Mouse (Mus musculus) mesoderm, embryonic 11.5 days (tissue): ENCODE data around the gene Exosc6.
"Not testable (repeated sequence)": the region's sequence is repeated elsewhere in the genome, so short reads cannot be mapped to it uniquely, and the experiment has no call there.

Source experiments
- DNase-seq: peaks from one replicate; pipeline ENCODE4 v3.0.0-alpha.2; 2012; ENCODE audit warnings: low read depth, low spot score

The Exosc6 gene

DNA sequence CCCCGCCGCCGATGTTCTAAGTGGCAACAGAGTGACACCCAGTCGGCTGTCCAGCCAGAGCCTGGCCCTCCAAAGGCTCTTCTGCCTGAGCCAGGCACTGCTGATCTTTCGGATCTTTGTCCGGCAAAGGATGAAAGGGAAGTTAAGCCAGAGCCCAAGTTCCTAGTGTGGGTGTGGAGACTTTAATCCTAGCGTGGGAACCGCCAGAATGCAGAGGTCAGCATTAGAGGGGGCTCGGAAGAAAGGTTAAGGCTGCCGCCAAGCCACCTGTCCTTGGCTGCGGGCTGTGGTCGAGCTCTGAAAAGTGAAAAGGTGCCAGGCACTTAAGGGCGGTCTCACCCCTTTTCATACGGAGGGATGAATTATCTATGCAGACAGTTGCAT is 5.5 kb downstream of the Exosc6 start:
- DNase-seq: no peak

DNA sequence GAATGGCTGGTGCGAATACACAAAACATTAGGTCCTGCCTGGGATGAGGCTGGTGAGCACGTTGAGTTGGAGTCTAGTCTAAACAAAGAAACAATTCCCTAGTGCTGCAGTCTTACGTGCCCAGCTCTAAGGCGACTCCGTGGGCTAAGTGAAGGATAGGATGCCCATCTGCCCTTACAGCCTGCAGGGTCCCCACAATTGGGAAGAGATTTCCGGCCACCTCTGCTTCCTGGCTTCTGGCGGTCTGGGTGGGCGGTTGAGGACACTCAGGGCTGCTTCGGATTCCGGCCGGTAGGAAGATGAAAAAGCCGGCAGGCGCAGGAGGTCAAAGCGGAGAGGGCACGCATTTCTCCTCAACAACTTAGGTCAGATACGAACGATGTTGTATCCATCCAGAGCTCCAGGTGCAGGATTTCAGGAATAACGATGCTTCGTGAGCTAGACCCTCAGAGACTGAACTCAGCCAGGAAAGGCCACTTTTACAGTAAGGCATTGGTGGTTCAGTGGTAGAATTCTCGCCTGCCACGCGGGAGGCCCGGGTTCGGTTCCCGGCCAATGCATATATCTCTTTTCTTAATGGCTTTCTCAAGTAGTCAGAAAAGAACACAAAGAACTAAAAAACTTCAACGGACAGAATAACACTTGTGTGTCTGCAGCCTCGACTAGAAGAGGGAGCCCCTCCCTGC is 6.1 kb downstream of the Exosc6 start:
- peak; percentile 90 for DNase-seq

DNA sequence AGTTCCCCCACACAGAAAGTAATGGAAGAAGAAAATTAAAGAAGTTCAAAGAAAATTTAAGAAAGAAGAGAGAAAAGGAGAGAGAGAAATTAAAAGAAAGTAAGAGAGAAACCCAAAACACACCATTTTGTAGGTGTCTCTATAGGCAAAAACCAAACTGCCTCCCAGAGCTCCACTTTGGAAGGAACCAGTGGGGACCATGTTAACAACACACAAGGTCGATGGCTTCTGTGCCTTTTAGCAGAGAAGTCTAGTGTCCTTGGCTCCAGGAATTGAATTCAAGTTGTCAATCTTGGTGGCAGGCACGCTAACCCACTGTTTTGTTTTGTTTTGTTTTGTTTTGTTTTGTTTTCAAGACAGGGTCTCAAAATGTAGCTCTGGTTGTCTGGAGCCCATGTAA is 6.8 kb downstream of the Exosc6 start:
- DNase-seq: no peak

DNA sequence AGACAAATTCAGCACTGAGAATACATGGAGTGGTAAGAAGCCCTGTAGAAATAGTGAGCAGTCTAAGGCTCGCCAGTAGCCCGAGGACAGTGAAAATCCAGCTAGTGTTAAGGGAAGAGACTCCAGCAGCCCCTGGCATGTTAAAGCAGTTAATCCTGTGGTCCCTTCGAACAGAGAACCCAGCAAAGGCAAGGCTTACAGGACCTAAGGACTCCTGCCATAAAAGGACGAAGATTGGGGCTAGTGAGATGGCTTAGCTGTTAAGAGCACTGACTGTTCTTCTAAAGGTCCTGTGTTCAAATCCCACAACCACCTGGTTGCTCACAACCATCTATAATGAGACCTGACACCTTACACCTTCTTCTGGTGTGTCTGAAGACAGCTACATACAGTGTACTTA is 10.2 kb downstream of the Exosc6 start:
- no peak for DNase-seq

DNA sequence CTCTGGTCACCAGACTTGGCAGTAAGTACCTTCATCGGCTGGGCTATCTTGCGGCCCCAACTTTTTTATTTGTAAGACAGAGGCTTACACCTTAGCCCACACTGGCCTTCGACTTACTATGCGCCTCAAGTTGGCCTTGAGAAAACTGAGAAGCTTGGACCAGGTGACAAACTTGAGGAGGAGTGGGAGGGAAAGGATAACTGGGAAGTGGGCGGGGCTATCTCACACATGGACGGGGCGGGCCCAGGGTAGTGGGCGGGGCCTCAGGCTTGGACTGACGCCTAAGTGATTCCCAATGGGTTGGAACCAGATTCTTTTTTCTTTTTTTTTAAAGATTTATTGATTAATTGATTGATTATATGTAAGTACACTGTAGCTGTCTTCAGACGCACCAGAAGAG is 11.3 kb downstream of the Exosc6 start:
- no peak for DNase-seq

DNA sequence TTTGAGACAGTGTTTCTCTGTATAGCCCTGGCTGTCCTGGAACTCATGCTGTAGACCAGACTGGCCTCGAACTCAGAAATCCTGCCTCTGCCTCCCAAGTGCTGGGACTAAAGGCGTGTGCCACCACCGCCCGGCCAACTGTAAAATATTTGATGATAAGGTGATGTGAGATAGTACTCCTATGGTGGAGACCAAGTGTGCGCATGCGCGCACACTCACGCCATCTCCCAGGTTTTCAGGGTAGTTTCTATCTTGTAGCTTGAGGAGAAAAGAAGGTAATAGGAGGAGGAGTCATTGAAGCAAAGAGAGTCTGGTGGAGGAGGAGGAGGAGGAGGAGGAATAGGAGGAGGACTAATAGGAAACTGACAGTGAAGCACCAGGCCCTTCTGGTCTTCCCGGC is 12.5 kb downstream of the Exosc6 start:
- DNase-seq: not testable (repeated sequence)

DNA sequence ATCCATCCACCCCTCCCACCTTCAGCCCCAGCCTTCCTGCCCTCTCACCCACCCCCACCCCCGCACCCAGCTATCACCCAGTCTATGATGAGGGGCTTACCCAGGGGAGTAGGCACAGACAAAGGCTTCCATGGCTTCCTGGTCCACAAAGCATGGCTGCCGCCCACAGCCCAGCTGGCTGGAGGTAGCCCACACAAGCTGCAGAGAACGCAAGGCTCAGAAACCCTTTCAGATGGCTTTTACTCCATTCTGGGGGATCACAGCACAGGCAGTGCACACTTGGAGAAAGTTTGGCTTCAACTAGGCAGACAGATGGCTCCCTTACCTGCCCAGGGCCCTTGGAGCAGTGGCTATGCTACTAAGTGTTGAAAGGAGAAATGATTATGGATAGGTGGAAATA is 19.8 kb downstream of the Exosc6 start:
- DNase-seq: no peak

DNA sequence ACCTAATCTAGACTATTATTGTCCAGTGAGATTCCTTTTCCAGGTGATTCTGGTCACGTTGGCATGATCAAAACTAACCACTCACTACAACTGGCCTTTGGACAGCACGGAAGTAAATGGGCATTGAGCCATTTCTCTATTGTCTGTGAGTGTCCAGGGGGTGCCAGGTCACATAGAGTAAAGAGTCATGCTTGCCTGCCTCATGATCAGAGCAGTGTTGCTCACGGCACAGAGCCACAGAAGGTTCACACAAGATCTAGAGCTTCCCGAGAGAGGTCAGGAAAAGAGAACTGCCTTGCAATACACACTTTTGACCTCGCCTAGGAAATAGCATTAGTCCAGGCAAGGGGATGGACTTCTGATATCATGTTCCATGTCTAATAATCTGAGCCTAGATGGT is 23.3 kb downstream of the Exosc6 start:
- DNase-seq: no peak

DNA sequence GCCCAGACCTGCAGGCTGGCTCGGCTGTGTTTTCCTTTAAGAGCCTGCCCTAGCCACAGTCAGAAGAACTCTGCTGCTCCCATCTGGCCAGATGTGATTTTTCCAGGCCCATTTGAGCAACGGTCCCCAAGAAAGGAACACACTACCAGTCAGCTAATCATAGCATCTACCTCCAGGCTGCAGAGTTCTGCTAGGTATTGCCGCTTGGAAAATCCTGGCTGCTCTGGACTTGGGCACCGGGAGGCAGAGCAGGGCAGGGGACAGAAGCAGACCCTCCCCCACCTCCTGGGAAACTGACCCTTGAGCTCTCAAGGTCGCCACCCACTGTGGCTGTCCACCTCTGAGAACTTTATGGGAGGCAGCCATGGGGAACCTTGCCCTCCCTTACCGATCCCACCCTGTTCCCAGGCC is 23.7 kb downstream of the Exosc6 start:
- DNase-seq: no peak

DNA sequence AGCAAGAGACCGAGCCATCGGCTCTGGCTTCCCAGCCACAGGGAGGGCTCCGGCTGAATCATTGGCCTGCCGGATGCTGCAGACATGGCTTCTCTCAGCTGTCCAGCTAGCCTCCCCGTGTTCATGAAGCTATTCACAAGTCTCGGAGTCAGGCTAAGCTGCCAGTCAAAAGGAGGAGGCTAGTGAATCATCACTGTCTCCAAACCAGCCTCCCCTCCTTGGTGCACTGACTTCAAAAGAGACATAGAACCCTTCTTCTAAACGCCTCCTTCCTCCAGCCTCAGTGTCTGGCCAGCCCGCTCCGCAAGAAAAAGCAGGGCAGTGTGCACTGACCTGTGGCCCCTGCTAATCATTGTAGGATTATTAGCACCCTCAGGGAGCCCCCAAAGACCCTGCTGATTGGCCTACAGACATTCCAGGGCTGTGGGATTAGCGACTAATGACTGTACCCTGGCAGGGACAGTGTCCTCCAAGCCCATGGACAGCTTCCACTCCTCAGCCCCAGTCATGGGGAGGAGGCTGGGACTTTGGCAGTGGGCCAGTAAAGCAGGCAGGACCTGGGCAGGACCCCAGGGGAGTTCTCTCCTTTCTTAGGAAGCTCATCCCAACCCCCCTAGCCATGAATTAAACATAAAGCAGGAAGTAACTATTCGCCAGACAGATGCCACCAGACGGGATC is 25.6 kb downstream of the Exosc6 start:
- DNase-seq: no peak

DNA sequence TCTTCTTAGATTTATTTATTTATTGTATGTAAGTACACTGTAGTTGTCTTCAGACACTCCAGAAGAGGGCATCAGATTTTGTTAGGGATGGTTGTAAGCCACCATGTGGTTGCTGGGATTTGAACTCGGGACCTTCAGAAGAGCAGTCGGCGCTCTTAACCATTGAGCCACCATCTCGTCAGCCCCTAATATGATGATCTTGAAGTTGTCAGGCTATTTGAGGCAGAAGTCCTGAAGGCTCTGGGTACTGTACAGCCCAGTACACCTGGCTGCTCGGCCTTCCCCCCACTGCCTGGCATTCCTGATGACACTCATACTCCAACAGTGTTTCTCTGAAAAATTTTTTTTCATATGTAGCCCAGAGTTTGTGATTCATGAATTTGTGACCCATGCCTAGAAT is 27.8 kb downstream of the Exosc6 start:
- DNase-seq: not testable (repeated sequence)

DNA sequence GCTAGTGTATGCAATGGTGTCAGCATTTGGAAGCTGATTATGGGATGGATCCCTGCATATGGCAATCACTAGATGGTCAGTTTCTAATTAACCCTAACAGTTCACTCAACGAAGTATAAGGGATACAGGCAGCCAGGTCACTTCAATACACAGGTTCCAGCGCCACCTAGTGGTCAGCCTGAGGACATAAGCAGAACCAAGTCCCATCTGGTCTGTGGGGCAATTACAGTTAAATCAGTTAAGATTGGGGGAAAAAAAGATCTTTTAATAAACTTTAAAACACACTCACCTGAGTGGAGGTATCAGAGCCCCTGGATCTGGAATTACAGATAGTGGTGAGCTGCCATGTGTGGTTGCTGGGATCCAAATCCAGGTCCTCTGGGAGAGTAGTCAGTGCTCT is 34.0 kb downstream of the Exosc6 start:
- peak; percentile 79 for DNase-seq

DNA sequence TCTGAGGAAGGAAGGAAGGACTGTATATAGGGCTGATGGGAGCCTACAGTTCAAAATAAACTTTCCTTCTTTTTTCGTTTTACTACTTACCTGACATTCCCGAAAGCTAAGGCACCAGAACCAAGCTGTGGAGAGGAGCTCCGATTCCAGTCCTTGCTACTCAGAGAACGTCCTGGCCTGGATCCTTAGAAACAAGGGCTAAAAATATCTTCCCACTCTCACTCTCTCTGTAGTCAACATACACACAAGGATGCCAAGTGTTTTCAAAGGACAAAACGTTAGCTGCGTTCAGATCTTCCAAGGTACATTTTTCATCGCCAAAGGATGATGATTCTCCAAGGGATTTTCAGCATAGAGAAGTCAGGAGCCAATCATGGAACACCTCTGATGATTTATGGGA is 35.6 kb downstream of the Exosc6 start:
- no peak for DNase-seq

DNA sequence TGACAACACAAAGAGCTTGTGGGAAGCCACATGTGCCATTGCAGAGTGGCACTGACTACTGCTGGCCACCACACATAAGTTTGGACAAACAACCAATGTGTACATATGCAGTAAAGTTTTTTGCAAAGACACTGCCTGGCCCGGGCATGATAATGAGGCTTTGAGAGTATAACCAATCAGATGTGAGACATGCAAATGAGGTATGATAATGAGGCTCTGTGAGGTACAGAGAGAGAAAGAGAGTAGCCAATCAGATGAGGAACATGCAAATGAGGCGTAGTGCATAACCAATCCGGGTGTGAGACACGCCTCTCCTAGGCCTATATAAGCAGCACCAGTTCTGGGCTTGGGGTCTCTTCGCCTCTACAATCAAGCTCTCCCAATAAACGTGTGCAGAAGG is 36.2 kb downstream of the Exosc6 start, which contains the start of gene Clec18a:
Gene Clec18a, minus strand, starts transcription at position 101 of the 400 bp plus-strand sequence.
- not testable (repeated sequence) for DNase-seq

DNA sequence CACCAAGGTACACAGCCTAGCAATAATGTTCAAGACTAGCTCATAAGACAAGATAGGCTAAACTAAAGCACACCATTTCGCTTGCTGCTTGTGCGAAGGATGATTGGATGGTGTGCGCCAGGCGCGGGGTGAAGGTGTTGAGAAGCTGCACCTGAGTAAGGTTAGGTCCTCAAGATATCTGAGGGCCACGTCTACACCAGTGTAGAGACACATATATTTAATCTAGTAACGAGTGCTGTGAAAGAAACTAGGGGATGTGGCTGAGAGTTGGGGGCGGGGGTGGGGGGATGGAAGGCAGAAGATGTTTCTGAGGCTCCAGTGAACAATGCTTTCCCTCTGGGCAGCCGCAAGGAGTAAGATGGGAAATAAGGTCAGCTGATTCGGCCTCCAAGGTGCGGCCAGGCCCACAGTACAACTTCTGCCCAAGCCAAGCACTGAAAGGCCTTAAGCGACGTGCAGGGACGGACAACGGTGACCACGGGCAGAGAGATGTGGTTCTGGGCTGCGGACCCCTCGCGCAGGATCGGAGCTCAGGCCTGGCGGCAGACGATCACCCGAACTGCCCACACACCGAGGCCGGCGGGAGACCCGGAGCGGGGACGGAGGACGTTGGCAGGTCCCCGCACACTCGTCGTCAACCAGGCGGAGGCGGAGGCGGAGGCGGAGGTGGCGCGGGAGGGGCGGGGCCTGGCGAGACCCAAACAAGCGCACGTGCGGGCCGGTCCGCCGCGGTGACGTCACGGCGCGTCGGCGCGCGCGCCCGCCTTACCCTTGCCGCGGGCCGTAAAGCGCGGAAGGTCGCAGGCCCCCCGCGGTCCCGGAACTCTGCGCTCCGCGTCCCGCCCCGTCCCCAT is 38.0 kb downstream of the Exosc6 start, which contains the start of gene Pdpr:
Gene Pdpr, plus strand, starts transcription at position 766 of the 854 bp plus-strand sequence.
- peak; percentile 91 for DNase-seq

DNA sequence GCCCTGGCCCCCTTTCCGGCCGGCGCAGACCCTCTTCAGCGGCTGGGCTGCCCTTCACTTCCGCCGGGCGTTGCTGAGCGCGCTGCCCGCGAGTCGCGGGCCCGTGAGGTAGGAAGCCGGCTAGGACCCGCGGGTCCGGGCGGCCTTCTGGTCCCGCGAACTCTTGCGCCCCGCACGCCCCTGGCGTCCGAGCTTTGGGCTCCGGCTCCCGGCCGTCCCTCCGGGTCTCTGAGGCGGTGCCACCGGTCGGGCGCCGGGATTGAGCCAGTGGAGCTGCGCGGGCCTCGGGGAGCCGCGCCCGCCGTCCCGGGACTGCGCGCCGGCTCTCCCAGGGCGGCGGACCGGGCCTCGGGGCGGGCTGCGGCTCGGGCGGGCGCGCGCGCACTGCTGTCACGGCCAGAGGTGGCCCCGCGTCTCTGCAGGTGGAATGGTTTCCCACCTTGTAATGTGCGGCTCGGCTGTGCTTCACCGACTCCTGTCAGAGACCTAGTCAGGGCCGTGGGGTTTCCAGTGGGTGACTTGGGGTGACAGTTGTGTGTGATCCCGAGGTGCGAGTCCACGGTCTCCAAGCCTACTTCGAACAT is 38.7 kb downstream of the Exosc6 start:
- DNase-seq: not testable (repeated sequence)
